Mouse (Mus musculus) heart, adult 2 months (tissue): ENCODE results near the gene Hmx2.

Experiments used
- CTCF ChIP-seq: fragments of 200-600 bp; IDR thresholded peaks from 2 replicates; pipeline ENCODE4 v1.8.1; 2022; ENCODE audit warnings: antibody characterized with exemption, mild to moderate bottlenecking, moderate library complexity
- POLR2A ChIP-seq: fragments of 200-500 bp; IDR thresholded peaks from 2 replicates; pipeline ENCODE4 v1.6.1; 2011; ENCODE audit warnings: mild to moderate bottlenecking, low read depth, low read length, control low read depth; ENCODE audit not compliant: insufficient read depth

GRCm38 (mm10) chr7:131547481-131547880 is 1.1 kb upstream of the Hmx2 start:
- no peak for TF ChIP-seq POLR2A
- TF ChIP-seq CTCF, result no peak
